Mouse (Mus musculus) neural tube, embryonic 11.5 days (tissue): Measurements from ENCODE around the gene Pdcd11. TPM values are rescaled to one million over a fixed set of nuclear protein-coding genes. Genes with fewer than 3 reads are reported as not detected.

Experiments
- ATAC-seq: fragments of 200-750 bp; cut with Nextera tagmentation; 2 replicates; pipeline ENCODE4 v1.8.0; 2017; ENCODE audit warnings: moderate number of reproducible peaks, mild to moderate bottlenecking, moderate TSS enrichment, moderate library complexity; ENCODE audit not compliant: insufficient read depth, low FRiP score, low TSS enrichment
- DNase-seq: peaks from one replicate; pipeline ENCODE4 v3.0.0-alpha.2; 2015; ENCODE audit warnings: low spot score
- H3K27ac ChIP-seq: fragments of 300-500 bp; sonication (generic); 2 replicates; pipeline ENCODE4 v1.5.1; 2014; ENCODE audit warnings: low read depth, mild to moderate bottlenecking, low read length
- H3K27me3 ChIP-seq: fragments of 300-500 bp; sonication (generic); 2 replicates; pipeline ENCODE4 v1.6.1; 2014; ENCODE audit warnings: mild to moderate bottlenecking, low read length, mixed read lengths; ENCODE audit not compliant: control insufficient read depth, insufficient read depth
- H3K36me3 ChIP-seq: fragments of 300-500 bp; sonication (generic); 2 replicates; pipeline ENCODE4 v1.6.1; 2014; ENCODE audit warnings: mild to moderate bottlenecking, low read length, moderate library complexity, mixed read lengths; ENCODE audit not compliant: control insufficient read depth, insufficient read depth
- H3K4me1 ChIP-seq: fragments of 300-500 bp; sonication (generic); 2 replicates; pipeline ENCODE4 v1.6.1; 2014; ENCODE audit warnings: low read length, mixed read lengths; ENCODE audit not compliant: control insufficient read depth, insufficient read depth
- H3K4me2 ChIP-seq: fragments of 300-500 bp; sonication (generic); 2 replicates; pipeline ENCODE4 v1.6.1; 2014; ENCODE audit warnings: low read depth, mild to moderate bottlenecking, moderate library complexity
- H3K4me3 ChIP-seq: fragments of 300-500 bp; sonication (generic); 2 replicates; pipeline ENCODE4 v1.5.1; 2014; ENCODE audit warnings: low read depth, low read length
- H3K9ac ChIP-seq: fragments of 300-500 bp; sonication (generic); 2 replicates; pipeline ENCODE4 v1.6.1; 2014; ENCODE audit warnings: mild to moderate bottlenecking, low read length
- H3K9me3 ChIP-seq: fragments of 300-500 bp; sonication (generic); 2 replicates; pipeline ENCODE4 v1.6.1; 2016; ENCODE audit warnings: low read length; ENCODE audit not compliant: control insufficient read depth
- WGBS: fragments of 180-500 bp; shearing (Covaris S2); extraction: QIAGEN DNeasy Blood & Tissue Kit; methylation state at CpG from one replicate; pipeline ENCODE4 v1.1.7; 2014; 5-methylcytosine and 5-hydroxymethylcytosine counted together
- polyA plus RNA-seq: library from polyadenylated mRNA; unstranded; fragments of >200 nt; fragmentation: Nextera tagmentation; extraction: Ambion mirVana; gene quantifications from 2 replicates; pipeline ENCODE4 v1.2.1, GENCODE M21; 2014

The Pdcd11 gene
- polyA plus RNA-seq, 1 experiment from 2014 or later: 11.0 TPM

DNA sequence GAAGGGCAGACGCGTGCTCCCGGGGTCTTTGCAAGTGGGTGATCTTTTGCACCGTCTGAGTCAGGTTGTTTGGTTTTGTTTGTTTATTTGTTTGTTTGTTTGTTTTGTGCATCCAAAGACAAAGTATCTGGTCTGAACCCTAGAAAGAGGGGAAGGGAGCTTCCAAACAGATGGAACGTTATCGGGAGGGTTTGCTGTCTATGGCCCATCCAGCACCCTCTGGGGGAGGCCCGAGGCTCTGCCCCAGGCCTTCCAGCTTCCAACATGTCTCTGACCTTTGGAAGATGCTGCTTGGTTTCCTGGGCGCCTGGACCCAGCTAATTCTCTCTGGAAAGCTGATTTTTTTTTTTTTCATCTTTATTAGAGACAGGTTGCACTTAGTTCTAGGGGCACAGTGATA is 89.4 kb downstream of the Pdcd11 start:
- Histone ChIP-seq H3K4me3 (no peak overlapping the region), H3K4me2 (peak overlapping the region; percentile 100), H3K36me3 (no peaks in the 10 kb centered on the region), H3K9me3 (no peaks in the 10 kb centered on the region), H3K9ac (no peak overlapping the region), H3K4me1 (peaks cover 13% of the 10 kb centered on the region; the same call in 1 of the 2 replicates), H3K27ac (no peak overlapping the region), H3K27me3 (peaks cover 31% of the 10 kb centered on the region)
- WGBS: 17% methylated on average over 8 of the region's 8 CpGs
- no peak for ATAC-seq
- DNase-seq: no peak

Other genes with a start within 250 kb of the Pdcd11 start
- 276 and 332 TPM in 2 replicates for gene Ina, start 76.1 kb upstream of the Pdcd11 start, polyA plus RNA-seq
- gene Nt5c2, start 75.6 kb upstream of the Pdcd11 start, polyA plus RNA-seq: 68.3 and 71.7 TPM in 2 replicates
- 31.0 and 33.5 TPM in 2 replicates for gene Pcgf6, start 39.9 kb upstream of the Pdcd11 start, polyA plus RNA-seq
- 10.3 and 12.8 TPM in 2 replicates for gene Taf5, start 23.0 kb upstream of the Pdcd11 start, polyA plus RNA-seq
- 1,081 and 1,145 TPM in 2 replicates for gene Usmg5, start 121 bp upstream of the Pdcd11 start, polyA plus RNA-seq
- 0.69 TPM in 2 replicates for gene Calhm2, start 47.5 kb downstream of the Pdcd11 start, polyA plus RNA-seq
- not detected in 2 replicates for gene Calhm1, start 53.5 kb downstream of the Pdcd11 start, polyA plus RNA-seq
- not detected in 2 replicates for gene Calhm3, start 67.0 kb downstream of the Pdcd11 start, polyA plus RNA-seq
- gene Neurl1a, start 88.1 kb downstream of the Pdcd11 start, polyA plus RNA-seq: 4.7 and 5.0 TPM in 2 replicates